Mouse (Mus musculus): Measurements from ENCODE around the gene Rasd1.
"Not testable (repeated sequence)": the region's sequence is repeated elsewhere in the genome, so short reads cannot be mapped to it uniquely, and the experiment has no call there.

DNA sequence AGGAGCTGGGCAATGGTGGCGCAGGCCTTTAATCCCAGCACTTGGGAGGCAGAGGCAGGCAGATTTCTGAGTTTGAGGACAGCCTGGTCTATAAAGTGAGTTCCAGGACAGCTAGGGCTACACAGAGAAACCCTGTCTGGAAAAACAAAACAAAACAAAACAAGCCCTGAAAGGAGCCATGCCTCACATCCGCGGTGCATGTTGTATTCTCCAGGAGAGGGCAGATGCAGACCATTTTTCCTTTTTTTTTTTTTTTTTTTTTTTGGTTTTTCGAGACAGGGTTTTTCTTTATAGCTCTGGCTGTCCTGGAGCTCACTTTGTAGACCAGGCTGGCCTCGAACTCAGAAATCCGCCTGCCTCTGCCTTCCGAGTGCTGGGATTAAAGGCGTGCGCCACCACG lies 19.9 kb downstream of the Rasd1 start:
- not testable (repeated sequence) for TF ChIP-seq POLR2A, CTCF (IDR thresholded peaks at IDR 0.05; ENCODE audit: insufficient read depth, low read depth, low read length)
